In genomic region chr2:118896914-118897291, GRCm38 (mm10) we compare ENCODE assay signal across 7 mouse cellular contexts. TPM values are rescaled to one million over a fixed set of nuclear protein-coding genes. Genes with fewer than 3 reads are reported as not detected.
DNase-seq lines count a peak whose midpoint lies in the region; ATAC-seq lines count a peak whose summit lies in the region.

No protein-coding gene starts in this region.

- H3K36me3 ChIP-seq in embryonic facial prominence, embryonic 15.5 days = no peaks in the 10 kb centered on the region
- no peaks in the 10 kb centered on the region for H3K36me3 ChIP-seq in intestine, embryonic 16.5 days (ENCODE audit: control insufficient read depth, insufficient read depth, low read length)
- H3K36me3 ChIP-seq in neural tube, embryonic 11.5 days (ENCODE audit: control insufficient read depth, insufficient read depth, low read length) = no peaks in the 10 kb centered on the region

- peak overlapping the region; percentile 93 for H3K4me2 ChIP-seq in embryonic facial prominence, embryonic 15.5 days (replicated peaks)
- H3K4me2 ChIP-seq in intestine, embryonic 16.5 days (ENCODE audit: low read depth, low read length) = peak overlapping the region; percentile 59
- H3K4me2 ChIP-seq in neural tube, embryonic 11.5 days (ENCODE audit: low read depth) = peak overlapping the region; percentile 63

- 0 out of 2 replicates have a peak overlapping the region, but pooled peaks have one; percentile 13 for H3K9ac ChIP-seq in embryonic facial prominence, embryonic 15.5 days
- H3K9ac ChIP-seq in intestine, embryonic 16.5 days (ENCODE audit: low read depth, low read length) = peak overlapping the region; percentile 52; the same call in 1 of the 2 replicates
- H3K9ac ChIP-seq in neural tube, embryonic 11.5 days (ENCODE audit: low read length) = no peak overlapping the region; the same call in 1 of the 2 replicates

- peak overlapping the region; percentile 53 for H3K4me3 ChIP-seq in embryonic facial prominence, embryonic 15.5 days (replicated peaks)
- peak overlapping the region; percentile 51 for H3K4me3 ChIP-seq in intestine, embryonic 16.5 days (ENCODE audit: low read length)
- H3K4me3 ChIP-seq in neural tube, embryonic 11.5 days (ENCODE audit: low read depth, low read length) = peak overlapping the region; percentile 30

- ATAC-seq in embryonic facial prominence, embryonic 15.5 days (ENCODE audit: insufficient number of reproducible peaks, low FRiP score, low TSS enrichment, low read depth) = no peak
- ATAC-seq in intestine, embryonic 16.5 days = no peak
- ATAC-seq in neural tube, embryonic 11.5 days (ENCODE audit: insufficient read depth, low FRiP score, low TSS enrichment) = no peak
- no peak for ATAC-seq in frontal cortex, adult (ENCODE audit: low TSS enrichment)

- DNase-seq in right cerebral cortex, postnatal 4 days = peak; percentile 22
- no peak for DNase-seq in right cerebral cortex, postnatal 10 days (ENCODE audit: low spot score in 2 of 2)
- DNase-seq in neural tube, embryonic 11.5 days (ENCODE audit: low spot score) = peak; percentile 45
- no peak for DNase-seq in c-Kit-positive CD71-positive TER-119-positive erythroid progenitor cells, embryonic 14.5 days (ENCODE audit: low spot score)

- H3K27me3 ChIP-seq in embryonic facial prominence, embryonic 15.5 days = peaks cover 80% of the 10 kb centered on the region
- peaks cover 53% of the 10 kb centered on the region for H3K27me3 ChIP-seq in intestine, embryonic 16.5 days (replicated peaks; ENCODE audit: control insufficient read depth, insufficient read depth, low read length)
- peaks cover 57% of the 10 kb centered on the region for H3K27me3 ChIP-seq in neural tube, embryonic 11.5 days (ENCODE audit: control insufficient read depth, insufficient read depth, low read length)

- no peaks in the 10 kb centered on the region for H3K9me3 ChIP-seq in embryonic facial prominence, embryonic 15.5 days (replicated peaks)
- H3K9me3 ChIP-seq in intestine, embryonic 16.5 days (ENCODE audit: control insufficient read depth, low read length) = no peaks in the 10 kb centered on the region
- H3K9me3 ChIP-seq in neural tube, embryonic 11.5 days (ENCODE audit: control insufficient read depth, low read length) = no peaks in the 10 kb centered on the region

- H3K27ac ChIP-seq in embryonic facial prominence, embryonic 15.5 days (replicated peaks) = no peak overlapping the region
- no peak overlapping the region for H3K27ac ChIP-seq in intestine, embryonic 16.5 days (ENCODE audit: low read length)
- H3K27ac ChIP-seq in neural tube, embryonic 11.5 days (ENCODE audit: low read depth, low read length) = no peak overlapping the region

- WGBS in embryonic facial prominence, embryonic 15.5 days = under 1% methylated on average over 13 of the region's 13 CpGs
- 1% methylated on average over 13 of the region's 13 CpGs for WGBS in intestine, embryonic 16.5 days
- WGBS in neural tube, embryonic 11.5 days = 0% methylated on average over 13 of the region's 13 CpGs

- peaks cover 39% of the 10 kb centered on the region for H3K4me1 ChIP-seq in embryonic facial prominence, embryonic 15.5 days
- H3K4me1 ChIP-seq in intestine, embryonic 16.5 days (ENCODE audit: control insufficient read depth, insufficient read depth, low read length) = peaks cover 10% of the 10 kb centered on the region
- H3K4me1 ChIP-seq in neural tube, embryonic 11.5 days (ENCODE audit: control insufficient read depth, insufficient read depth, low read length) = peaks cover 20% of the 10 kb centered on the region

RNA-seq across cellular contexts. Expression of gene Bahd1, which starts 3.3 kb away (rescaled TPM):
- 5.9 and 7.0 TPM in 2 replicates for polyA plus RNA-seq in embryonic facial prominence, embryonic 15.5 days (2015; fragmentation: Nextera tagmentation; extraction: Ambion mirVana)
- polyA plus RNA-seq in intestine, embryonic 16.5 days (2015; fragmentation: Nextera tagmentation; extraction: Ambion mirVana) = 3.6 and 4.9 TPM in 2 replicates
- polyA plus RNA-seq in neural tube, embryonic 11.5 days (2014; fragmentation: Nextera tagmentation; extraction: Ambion mirVana) = 1.5 TPM in 2 replicates

RNA-seq across cellular contexts. Expression of gene Chst14, which starts 29.4 kb away (rescaled TPM):
- polyA plus RNA-seq in embryonic facial prominence, embryonic 15.5 days (2015; fragmentation: Nextera tagmentation; extraction: Ambion mirVana) = 49.0 and 50.4 TPM in 2 replicates
- 16.1 and 16.6 TPM in 2 replicates for polyA plus RNA-seq in intestine, embryonic 16.5 days (2015; fragmentation: Nextera tagmentation; extraction: Ambion mirVana)
- 23.4 and 26.0 TPM in 2 replicates for polyA plus RNA-seq in neural tube, embryonic 11.5 days (2014; fragmentation: Nextera tagmentation; extraction: Ambion mirVana)

RNA-seq across cellular contexts. Expression of gene Ivd, which starts 35.1 kb away (rescaled TPM):
- 65.9 and 69.2 TPM in 2 replicates for polyA plus RNA-seq in embryonic facial prominence, embryonic 15.5 days (2015; fragmentation: Nextera tagmentation; extraction: Ambion mirVana)
- 41.9 and 51.3 TPM in 2 replicates for polyA plus RNA-seq in intestine, embryonic 16.5 days (2015; fragmentation: Nextera tagmentation; extraction: Ambion mirVana)
- polyA plus RNA-seq in neural tube, embryonic 11.5 days (2014; fragmentation: Nextera tagmentation; extraction: Ambion mirVana) = 52.1 and 53.0 TPM in 2 replicates

Comparison
In these comparisons a context has a peak if more than half of its experiments do, and no peak if none do; other contexts are left out.
1. DNase-seq: peak in right cerebral cortex, postnatal 4 days (single experiment) and neural tube, embryonic 11.5 days (single experiment); none in right cerebral cortex, postnatal 10 days (0 of 2) and c-Kit-positive CD71-positive TER-119-positive erythroid progenitor cells, embryonic 14.5 days (single experiment).
2. Peak in every context shown above with its lines, with median percentiles within 50 percentile points of each other: H3K4me2 ChIP-seq and H3K4me3 ChIP-seq.